Mouse (Mus musculus) midbrain, embryonic 16.5 days (tissue): ENCODE data around the gene Ggt6. TPM values are rescaled to one million over a fixed set of nuclear protein-coding genes. Genes with fewer than 3 reads are reported as not detected.

Source experiments
- ATAC-seq: fragments of 200-750 bp; cut with Nextera tagmentation; 2 replicates; pipeline ENCODE4 v1.8.0; 2017; ENCODE audit warnings: moderate TSS enrichment
- H3K27ac ChIP-seq: fragments of 300-500 bp; sonication (generic); 2 replicates; pipeline ENCODE4 v1.5.1; 2014; ENCODE audit warnings: mild to moderate bottlenecking, low read length, mixed read lengths
- H3K27me3 ChIP-seq: fragments of 300-500 bp; sonication (generic); 2 replicates; pipeline ENCODE4 v1.6.1; 2014; ENCODE audit warnings: low read depth, low read length, mixed read lengths; ENCODE audit not compliant: control insufficient read depth, insufficient read depth
- H3K36me3 ChIP-seq: fragments of 300-500 bp; sonication (generic); 2 replicates; pipeline ENCODE4 v1.6.1; 2014; ENCODE audit warnings: mild to moderate bottlenecking, low read length, moderate library complexity, mixed read lengths; ENCODE audit not compliant: control insufficient read depth, insufficient read depth
- H3K4me1 ChIP-seq: fragments of 300-500 bp; sonication (generic); 2 replicates; pipeline ENCODE4 v1.6.1; 2014; ENCODE audit warnings: mild to moderate bottlenecking, low read length, mixed read lengths; ENCODE audit not compliant: control insufficient read depth, insufficient read depth
- H3K4me2 ChIP-seq: fragments of 300-500 bp; sonication (generic); 2 replicates; pipeline ENCODE4 v1.6.1; 2014; ENCODE audit warnings: mild to moderate bottlenecking, low read length, mixed read lengths
- H3K4me3 ChIP-seq: fragments of 300-500 bp; sonication (generic); 2 replicates; pipeline ENCODE4 v1.5.1; 2014; ENCODE audit warnings: low read depth, mild to moderate bottlenecking, low read length, moderate library complexity, mixed read lengths
- H3K9ac ChIP-seq: fragments of 300-500 bp; sonication (generic); 2 replicates; pipeline ENCODE4 v1.6.1; 2014; ENCODE audit warnings: low read depth, low read length, mixed read lengths
- H3K9me3 ChIP-seq: fragments of 300-500 bp; sonication (generic); replicated peaks from 2 replicates; pipeline ENCODE4 v1.6.1; 2014; ENCODE audit warnings: mild to moderate bottlenecking, low read length, mixed read lengths; ENCODE audit not compliant: control insufficient read depth, poor library complexity, severe bottlenecking
- WGBS: fragments of 180-500 bp; shearing (Covaris S2); extraction: QIAGEN DNeasy Blood & Tissue Kit; methylation state at CpG from one replicate; pipeline ENCODE4 v1.1.7; 2014; 5-methylcytosine and 5-hydroxymethylcytosine counted together
- polyA plus RNA-seq: library from polyadenylated mRNA; unstranded; fragments of >200 nt; fragmentation: Nextera tagmentation; extraction: Ambion mirVana; gene quantifications from 2 replicates; pipeline ENCODE4 v1.2.1, GENCODE M21; 2015

The Ggt6 gene
- polyA plus RNA-seq, 1 experiment from 2014 or later, result not detected

DNA sequence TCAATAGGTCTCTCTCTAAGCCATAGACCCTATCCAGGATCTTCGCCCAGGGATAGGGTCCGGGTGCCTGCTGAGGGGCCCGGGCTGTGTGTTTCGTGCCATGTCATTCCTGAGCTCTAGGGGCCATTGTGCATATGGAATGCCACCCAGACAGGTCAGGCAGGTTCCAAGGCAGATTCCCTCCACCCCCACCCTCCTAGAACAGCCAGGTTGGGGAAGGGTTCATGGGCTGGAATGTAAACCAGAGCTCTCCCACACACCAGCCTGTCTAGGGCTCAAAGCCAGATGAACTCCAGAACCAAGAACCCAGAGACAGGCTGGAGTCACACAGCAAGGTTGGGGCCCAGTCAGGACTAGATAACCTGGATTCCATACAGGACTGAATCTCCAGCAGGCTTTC, 38.2 kb downstream of the Ggt6 start:
- no peak overlapping the region for H3K27ac ChIP-seq
- H3K4me2 ChIP-seq, result no peak overlapping the region
- H3K4me1 ChIP-seq, result peaks cover 9% of the 10 kb centered on the region; the same call in 1 of the 2 replicates
- ATAC-seq, result no peak
- no peak overlapping the region for H3K4me3 ChIP-seq
- H3K36me3 ChIP-seq, result 0 out of 2 replicates have a peak, but pooled peaks cover 4% of the 10 kb centered on the region
- WGBS, result 95% methylated on average over 4 of the region's 4 CpGs
- H3K9me3 ChIP-seq, result no peaks in the 10 kb centered on the region
- no peaks in the 10 kb centered on the region for H3K27me3 ChIP-seq
- H3K9ac ChIP-seq, result no peak overlapping the region

- Histone ChIP-seq H3K9ac (no peak overlapping the region), H3K4me1 (0 out of 2 replicates have a peak, but pooled peaks cover 6% of the 10 kb centered on the region), H3K4me2 (no peak overlapping the region), H3K27ac (no peak overlapping the region), H3K4me3 (no peak overlapping the region), H3K27me3 (no peaks in the 10 kb centered on the region), H3K36me3 (0 out of 2 replicates have a peak, but pooled peaks cover 4% of the 10 kb centered on the region), H3K9me3 (no peaks in the 10 kb centered on the region)
- 91% methylated on average over 3 of the region's 3 CpGs for WGBS
- ATAC-seq, result no peak
Observed at GRCm38 (mm10) chr11:72474926-72475325, 39.6 kb downstream of the Ggt6 start.

DNA sequence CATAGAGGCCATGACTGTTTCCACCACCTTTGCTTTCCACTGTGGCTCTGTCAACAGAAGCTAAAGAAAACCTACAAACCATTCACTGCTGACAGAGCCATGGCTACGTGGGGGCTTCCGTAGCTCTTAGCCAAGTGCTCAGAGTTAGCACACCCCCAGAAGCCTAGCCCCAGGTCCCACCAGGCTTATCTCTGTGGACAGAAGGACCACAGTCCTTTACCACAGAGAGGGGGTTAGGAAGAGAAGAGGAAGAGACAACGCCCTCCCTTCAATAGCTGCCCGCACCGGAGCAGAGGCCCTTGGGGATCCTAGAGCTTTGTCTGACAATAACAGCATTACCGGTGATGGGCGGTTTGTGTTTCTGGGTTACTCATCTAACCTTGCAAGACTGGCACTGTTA, 40.1 kb downstream of the Ggt6 start:
- Histone ChIP-seq H3K36me3 (0 out of 2 replicates have a peak, but pooled peaks cover 4% of the 10 kb centered on the region), H3K27ac (no peak overlapping the region), H3K9me3 (no peaks in the 10 kb centered on the region), H3K27me3 (no peaks in the 10 kb centered on the region), H3K4me2 (no peak overlapping the region), H3K4me1 (0 out of 2 replicates have a peak, but pooled peaks cover 6% of the 10 kb centered on the region), H3K4me3 (no peak overlapping the region), H3K9ac (no peak overlapping the region)
- no peak for ATAC-seq
- 77% methylated on average over 7 of the region's 7 CpGs for WGBS

DNA sequence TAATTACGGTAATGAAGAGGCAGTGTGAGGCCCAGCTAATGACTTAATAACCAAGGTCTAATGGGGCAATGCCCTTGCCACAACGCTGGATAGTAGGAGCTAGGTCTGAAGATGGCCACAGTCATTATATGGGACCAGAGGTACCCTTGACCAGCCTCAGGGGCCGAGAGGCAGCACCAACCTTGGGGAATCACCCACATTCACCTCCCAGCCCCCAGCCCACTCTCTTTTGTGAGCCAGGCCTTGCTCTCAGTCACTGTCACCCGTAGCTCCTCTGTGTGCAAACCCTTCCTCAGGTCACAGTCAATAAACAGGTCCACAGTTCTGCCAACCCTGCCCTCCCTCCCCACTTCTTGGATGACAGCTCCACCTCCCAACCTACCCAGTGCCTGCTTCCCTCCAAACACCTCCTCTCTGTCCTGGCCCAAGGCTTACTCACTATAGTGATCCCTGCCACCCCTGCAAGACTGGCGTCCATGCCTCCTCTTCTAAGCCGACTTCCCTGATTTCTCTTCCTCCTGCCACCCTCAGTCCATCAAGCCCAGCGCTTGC, 40.8 kb downstream of the Ggt6 start:
- Histone ChIP-seq H3K27me3 (no peaks in the 10 kb centered on the region), H3K4me2 (no peak overlapping the region), H3K9ac (no peak overlapping the region), H3K9me3 (no peaks in the 10 kb centered on the region), H3K4me1 (0 out of 2 replicates have a peak, but pooled peaks cover 6% of the 10 kb centered on the region), H3K36me3 (0 out of 2 replicates have a peak, but pooled peaks cover 4% of the 10 kb centered on the region), H3K4me3 (no peak overlapping the region), H3K27ac (no peak overlapping the region)
- 82% methylated on average over 7 of the region's 7 CpGs for WGBS
- no peak for ATAC-seq

GRCm38 (mm10) chr11:72477182-72477581, 41.9 kb downstream of the Ggt6 start:
- WGBS, result 33% methylated on average over 5 of the region's 5 CpGs
- Histone ChIP-seq H3K4me2 (no peak overlapping the region), H3K27me3 (no peaks in the 10 kb centered on the region), H3K4me1 (0 out of 2 replicates have a peak, but pooled peaks cover 6% of the 10 kb centered on the region), H3K4me3 (no peak overlapping the region), H3K9ac (no peak overlapping the region), H3K9me3 (no peaks in the 10 kb centered on the region), H3K36me3 (0 out of 2 replicates have a peak, but pooled peaks cover 4% of the 10 kb centered on the region), H3K27ac (no peak overlapping the region)
- no peak for ATAC-seq

GRCm38 (mm10) chr11:72477653-72478052, 42.3 kb downstream of the Ggt6 start:
- Histone ChIP-seq H3K4me3 (no peak overlapping the region), H3K36me3 (0 out of 2 replicates have a peak, but pooled peaks cover 4% of the 10 kb centered on the region), H3K9me3 (no peaks in the 10 kb centered on the region), H3K4me2 (no peak overlapping the region), H3K4me1 (0 out of 2 replicates have a peak, but pooled peaks cover 6% of the 10 kb centered on the region), H3K9ac (no peak overlapping the region), H3K27ac (no peak overlapping the region), H3K27me3 (no peaks in the 10 kb centered on the region)
- WGBS, result 83% methylated on average over 1 of the region's 1 CpGs
- ATAC-seq, result no peak

DNA sequence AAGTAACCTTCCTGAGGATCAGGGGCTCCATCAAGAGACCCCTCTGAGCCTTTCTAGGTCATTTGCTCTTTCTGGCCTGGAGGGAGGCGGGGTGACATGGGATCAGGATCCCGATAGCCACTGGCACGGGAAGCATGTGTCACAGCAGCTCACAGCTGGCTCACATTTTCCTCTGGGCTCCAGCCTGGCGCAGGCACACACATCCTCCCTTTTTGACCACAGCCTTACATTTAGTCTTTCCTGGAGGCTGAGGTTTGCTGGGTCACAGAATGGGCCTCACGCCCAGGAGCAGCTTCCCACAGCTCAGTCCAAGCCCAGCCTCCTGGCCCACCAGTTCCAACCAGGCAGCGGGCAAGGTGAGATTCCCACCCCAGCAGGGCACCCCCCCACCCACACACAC, 42.9 kb downstream of the Ggt6 start:
- Histone ChIP-seq H3K4me3 (no peak overlapping the region), H3K4me2 (no peak overlapping the region), H3K36me3 (0 out of 2 replicates have a peak, but pooled peaks cover 2% of the 10 kb centered on the region), H3K27ac (no peak overlapping the region), H3K9me3 (no peaks in the 10 kb centered on the region), H3K27me3 (no peaks in the 10 kb centered on the region), H3K4me1 (0 out of 2 replicates have a peak, but pooled peaks cover 6% of the 10 kb centered on the region), H3K9ac (no peak overlapping the region)
- 78% methylated on average over 6 of the region's 6 CpGs for WGBS
- no peak for ATAC-seq

DNA sequence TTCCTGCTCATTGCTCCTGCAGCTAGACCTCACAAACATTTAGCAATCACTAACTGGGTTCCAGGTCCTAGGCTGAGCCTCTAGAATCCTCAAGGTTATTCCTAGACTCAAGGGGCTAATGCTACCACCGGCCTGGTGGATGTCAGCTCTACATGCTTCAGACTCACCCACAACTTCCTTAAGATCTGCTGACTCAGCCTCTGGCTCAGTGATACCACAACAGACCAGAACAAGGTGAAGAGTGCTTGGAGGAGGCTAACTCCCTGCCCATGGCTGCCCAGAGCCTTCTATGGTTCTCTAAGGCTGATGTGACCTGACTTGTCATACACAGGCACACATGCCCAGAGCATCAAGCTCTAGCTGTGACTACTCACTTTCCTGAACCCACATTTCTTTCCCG, 44.2 kb downstream of the Ggt6 start:
- H3K4me1 ChIP-seq, result peaks cover 6% of the 10 kb centered on the region; the same call in 1 of the 2 replicates
- no peak overlapping the region for H3K4me3 ChIP-seq
- 88% methylated on average over 2 of the region's 2 CpGs for WGBS
- no peak overlapping the region for H3K4me2 ChIP-seq
- ATAC-seq, result no peak
- no peaks in the 10 kb centered on the region for H3K9me3 ChIP-seq
- no peaks in the 10 kb centered on the region for H3K36me3 ChIP-seq
- H3K9ac ChIP-seq, result no peak overlapping the region
- no peaks in the 10 kb centered on the region for H3K27me3 ChIP-seq
- no peak overlapping the region for H3K27ac ChIP-seq

GRCm38 (mm10) chr11:72481313-72481712, 46.0 kb downstream of the Ggt6 start:
- Histone ChIP-seq H3K9ac (no peak overlapping the region), H3K27me3 (no peaks in the 10 kb centered on the region), H3K27ac (no peak overlapping the region), H3K36me3 (no peaks in the 10 kb centered on the region), H3K4me3 (no peak overlapping the region), H3K4me2 (no peak overlapping the region), H3K9me3 (no peaks in the 10 kb centered on the region), H3K4me1 (peaks cover 21% of the 10 kb centered on the region)
- ATAC-seq, result no peak
- WGBS, result 76% methylated on average over 5 of the region's 5 CpGs
